Mouse (Mus musculus): ENCODE measurements at regions not wholly inside any gene's neighbourhood (a gene's known extent, or its start where the extent isn't known, plus 50 kb on each side); places are given as distances from the start of the nearest gene placed in this dataset.

- TF ChIP-seq POLR2A (IDR thresholded peaks at IDR 0.05; ENCODE audit: control insufficient read depth, low read depth, low read length) (no peak), CTCF (IDR thresholded peaks at IDR 0.05; ENCODE audit: control insufficient read depth, insufficient read depth, insufficient replicate concordance, low read depth, low read length) (no peak)
Measured at GRCm38 (mm10) chr3:6173775-6174174, 423.2 kb downstream of the Gm8797 start.
